Mouse (Mus musculus): ENCODE data around the gene Zzef1. TPM values are rescaled to one million over a fixed set of nuclear protein-coding genes. Genes with fewer than 3 reads are reported as not detected.

Gene Zzef1
- polyA plus RNA-seq, 1 experiment from 2014 or later, result 11.7 TPM

Small RNA genes within 50 kb of the gene (microRNA-seq; reads per million reads assigned to microRNA genes)
- not detected for gene Gm44467 (ENCODE audit: borderline number of aligned reads)

Other genes with a start within 250 kb of the Zzef1 start
- 1.9 and 2.0 TPM in 2 replicates for gene Spns3, start 245.7 kb upstream of the Zzef1 start, polyA plus RNA-seq (2014; fragmentation: Nextera tagmentation; extraction: Ambion mirVana)
- gene Ube2g1, start 188.9 kb upstream of the Zzef1 start, polyA plus RNA-seq (2014; fragmentation: Nextera tagmentation; extraction: Ambion mirVana), result 61.9 and 66.2 TPM in 2 replicates
- gene Ankfy1, start 106.2 kb upstream of the Zzef1 start, polyA plus RNA-seq (2014; fragmentation: Nextera tagmentation; extraction: Ambion mirVana), result 25.4 and 26.1 TPM in 2 replicates
- gene Cyb5d2, start 84 bp upstream of the Zzef1 start, polyA plus RNA-seq (2014; fragmentation: Nextera tagmentation; extraction: Ambion mirVana), result 4.7 and 4.9 TPM in 2 replicates
- 23.5 and 25.9 TPM in 2 replicates for gene Atp2a3, start 164.9 kb downstream of the Zzef1 start, polyA plus RNA-seq (2014; fragmentation: Nextera tagmentation; extraction: Ambion mirVana)
- 17.6 and 18.8 TPM in 2 replicates for gene P2rx1, start 202.9 kb downstream of the Zzef1 start, polyA plus RNA-seq (2014; fragmentation: Nextera tagmentation; extraction: Ambion mirVana)
- gene Camkk1, start 222.8 kb downstream of the Zzef1 start, polyA plus RNA-seq (2014; fragmentation: Nextera tagmentation; extraction: Ambion mirVana), result 2.6 and 3.0 TPM in 2 replicates

Data from liver, embryonic 11.5 days (tissue).